Mouse (Mus musculus): ENCODE results near the gene Cln5. TPM values are rescaled to one million over a fixed set of nuclear protein-coding genes. Genes with fewer than 3 reads are reported as not detected.

Cln5 gene
- 10 to 100 TPM; 11.0 to 12.1 TPM for total RNA-seq (2021)
- long read RNA-seq, transcript Cln5-201 (4 exons, 2,445 nt), result major isoform, 13 of 15 reads
- long read RNA-seq, partial matches to known transcripts, result 1 of 15 reads
- long read RNA-seq, other reads (novel, unspliced or antisense), result 1 of 15 reads

DNA sequence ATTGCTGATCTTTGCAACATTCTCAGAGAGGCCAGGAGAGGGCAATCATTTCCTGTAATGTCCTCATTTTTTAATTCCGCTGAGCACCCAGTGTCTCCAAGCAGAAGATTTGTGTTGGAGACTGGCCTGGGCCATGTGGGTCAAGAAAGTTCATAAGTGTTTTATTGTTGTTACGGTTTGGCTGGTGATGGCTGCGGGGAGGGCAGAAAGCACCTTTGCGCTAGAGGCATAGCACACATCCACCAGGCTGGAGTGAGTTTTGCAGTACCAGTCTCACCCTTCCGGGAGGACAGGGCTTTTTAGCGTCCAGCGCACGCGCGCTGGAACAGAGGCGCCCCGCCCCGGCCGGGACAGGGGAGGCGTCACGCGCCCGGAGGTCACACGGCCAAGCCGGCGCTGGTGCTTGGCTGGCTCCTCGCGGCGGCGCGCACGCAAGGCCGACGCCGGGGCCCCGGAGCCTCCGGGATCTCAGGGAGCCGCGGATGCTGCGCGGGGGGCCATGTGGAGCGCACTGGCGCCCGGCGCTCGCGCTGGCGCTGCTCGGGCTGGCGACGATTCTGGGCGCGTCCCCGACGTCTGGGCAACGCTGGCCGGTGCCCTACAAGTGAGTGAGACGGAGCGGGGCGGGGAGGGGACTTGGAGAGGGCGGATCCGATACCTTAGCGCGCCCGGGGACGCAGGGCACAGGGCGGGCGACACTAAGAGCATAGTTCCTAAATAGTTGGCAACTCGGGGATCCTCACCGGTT lies at the start of gene Cln5:
Cln5 (plus strand) TSS at position 353 of the 748 bp plus-strand sequence.
- DNase-seq (ENCODE audit: low spot score in 2 of 2), result peak; percentile 87 to 90

DNA sequence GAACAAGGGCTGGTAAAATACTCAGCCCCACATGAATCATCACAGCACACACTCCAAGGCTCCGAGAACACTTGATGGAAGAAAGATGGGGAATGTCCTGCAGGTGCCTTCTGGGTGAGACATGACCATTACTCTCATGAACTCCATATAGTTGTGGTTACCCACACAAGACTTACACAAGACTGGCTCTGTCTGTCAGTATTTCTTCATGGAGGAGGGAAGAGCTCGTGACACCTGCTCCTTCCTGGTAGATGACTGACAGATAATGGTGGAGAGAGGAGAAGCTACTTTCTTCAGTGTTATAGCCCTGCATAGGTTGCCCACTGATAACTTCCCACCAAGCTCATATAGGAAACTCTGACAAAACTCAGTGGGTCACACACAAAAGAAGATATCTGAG lies 40.8 kb upstream of the Cln5 start:
- no peak for DNase-seq (ENCODE audit: low spot score in 2 of 2)

DNA sequence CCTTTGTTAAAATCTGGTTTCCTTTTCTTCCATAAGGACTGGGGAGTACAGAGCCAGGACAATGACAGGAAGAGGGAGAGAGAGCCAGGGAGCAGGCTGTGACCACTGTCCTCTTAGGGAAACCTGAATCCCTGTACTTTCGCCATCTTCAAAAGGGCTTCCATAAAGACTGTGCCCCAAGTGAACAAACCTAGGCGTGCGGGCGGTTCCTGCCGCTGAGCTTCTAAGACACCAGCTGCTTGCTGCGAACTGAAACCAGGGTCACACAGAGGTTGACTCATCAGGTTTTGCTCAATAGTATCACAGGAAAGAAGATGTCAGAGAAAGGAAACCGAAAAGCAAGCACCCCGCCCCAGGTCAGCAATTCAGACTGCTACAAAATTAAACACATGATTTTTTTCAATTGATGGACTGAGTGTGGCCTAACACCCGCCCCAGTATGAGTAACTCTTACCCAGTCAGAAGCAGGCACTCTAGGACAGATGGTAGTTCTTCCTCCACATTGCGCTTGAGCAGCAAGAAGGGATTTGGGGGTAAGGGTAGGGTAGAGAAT lies 36.7 kb upstream of the Cln5 start:
- DNase-seq (ENCODE audit: low spot score in 2 of 2), result no peak

DNA sequence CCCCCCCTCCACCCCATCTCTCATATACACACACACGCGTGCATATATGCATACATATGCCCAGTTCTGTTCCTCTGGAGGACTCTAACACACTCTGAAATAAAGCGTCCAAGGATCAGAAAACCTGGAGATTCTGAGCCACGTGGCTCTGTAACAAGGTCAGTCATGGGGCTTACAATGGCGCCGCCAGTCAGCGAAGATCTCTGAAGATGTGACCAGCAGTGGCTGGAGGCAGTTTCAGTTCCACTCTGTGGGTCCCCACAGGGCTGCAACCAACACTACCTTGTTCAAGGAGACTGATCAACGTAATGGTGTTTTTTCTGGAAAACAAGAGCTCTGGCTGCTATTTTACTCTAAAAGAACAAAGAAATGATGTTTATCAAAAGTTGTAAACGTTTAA lies 35.9 kb upstream of the Cln5 start:
- no peak for DNase-seq (ENCODE audit: low spot score in 2 of 2)

DNA sequence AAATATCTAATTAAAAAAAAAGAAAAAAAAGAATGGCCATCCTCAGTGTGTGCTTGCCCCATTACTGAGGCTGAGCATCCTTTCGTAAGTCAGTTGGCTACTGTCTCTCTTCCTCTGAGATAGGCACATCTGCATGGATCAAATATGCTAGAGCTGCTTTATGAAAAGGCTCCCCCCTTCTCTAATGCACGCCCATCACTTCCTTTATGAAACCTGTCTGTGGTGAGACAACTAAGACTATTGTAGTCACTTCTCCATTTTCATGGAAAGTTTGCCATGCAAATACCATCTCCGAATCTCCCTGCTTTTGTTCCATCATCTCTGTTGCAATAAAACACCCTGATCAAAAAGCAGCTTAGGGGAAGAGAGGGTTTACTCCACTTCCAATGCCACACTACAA lies 33.0 kb upstream of the Cln5 start:
- no peak for DNase-seq (ENCODE audit: low spot score in 2 of 2)

DNA sequence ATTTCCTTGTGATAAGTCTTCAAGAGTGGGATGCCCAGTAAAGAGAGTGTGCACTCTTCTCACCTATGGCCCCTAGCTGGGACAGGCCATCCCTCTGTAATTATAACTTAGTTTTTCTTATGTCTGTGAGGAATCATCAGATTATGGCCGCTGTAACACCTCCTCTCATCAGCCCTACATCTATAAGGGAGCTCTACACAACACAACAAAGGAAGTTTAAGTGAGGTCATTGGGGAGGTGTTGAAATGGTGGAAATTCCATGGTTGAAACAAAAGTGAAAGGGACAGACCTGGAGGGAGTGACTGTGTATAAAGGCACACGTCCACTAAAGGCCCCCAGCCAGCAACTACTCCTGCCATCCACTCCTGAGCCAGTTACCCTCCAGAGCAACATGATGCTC lies 23.3 kb upstream of the Cln5 start, which contains the start of gene Acod1:
Acod1 (plus strand) TSS at position 301 of the 400 bp plus-strand sequence.
- no peak for DNase-seq (ENCODE audit: low spot score in 2 of 2)

DNA sequence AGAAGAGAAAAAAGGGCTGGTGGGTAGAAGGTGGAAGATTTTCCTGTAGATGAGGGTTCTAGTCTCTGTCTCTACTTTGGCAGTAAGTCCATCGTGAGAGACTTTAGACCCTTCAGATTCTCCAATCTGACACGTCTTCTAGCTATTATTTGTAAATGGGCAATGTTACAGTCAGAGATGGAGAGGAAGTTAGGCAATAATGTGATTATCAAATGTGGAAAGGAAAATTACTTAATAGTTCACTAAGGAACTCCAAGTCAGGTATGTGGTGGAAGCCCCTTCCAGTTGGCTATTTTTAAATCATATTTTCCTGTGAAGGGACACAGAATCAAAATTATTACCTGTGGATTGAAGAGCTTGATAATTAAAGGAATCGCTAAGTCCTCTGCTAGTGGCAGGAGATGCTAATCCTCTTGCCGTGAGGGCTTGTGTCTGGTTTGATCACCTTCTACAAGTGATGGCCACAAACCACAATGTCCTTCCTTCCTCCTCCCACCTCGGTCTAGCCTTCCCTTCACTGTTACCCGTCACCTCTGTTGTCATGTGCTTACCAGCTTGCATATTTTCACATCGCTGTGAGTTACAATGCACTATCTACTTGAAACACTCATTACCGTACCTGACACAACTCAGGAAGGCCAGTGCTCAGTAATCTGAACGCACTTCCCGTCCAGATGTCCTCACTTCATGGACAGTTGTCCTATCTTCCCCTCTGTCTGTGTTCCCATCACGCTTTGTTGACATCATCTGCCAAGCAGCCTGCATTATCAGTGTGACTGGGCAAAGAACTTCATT lies 21.5 kb upstream of the Cln5 start:
- no peak for DNase-seq (ENCODE audit: low spot score in 2 of 2)

DNA sequence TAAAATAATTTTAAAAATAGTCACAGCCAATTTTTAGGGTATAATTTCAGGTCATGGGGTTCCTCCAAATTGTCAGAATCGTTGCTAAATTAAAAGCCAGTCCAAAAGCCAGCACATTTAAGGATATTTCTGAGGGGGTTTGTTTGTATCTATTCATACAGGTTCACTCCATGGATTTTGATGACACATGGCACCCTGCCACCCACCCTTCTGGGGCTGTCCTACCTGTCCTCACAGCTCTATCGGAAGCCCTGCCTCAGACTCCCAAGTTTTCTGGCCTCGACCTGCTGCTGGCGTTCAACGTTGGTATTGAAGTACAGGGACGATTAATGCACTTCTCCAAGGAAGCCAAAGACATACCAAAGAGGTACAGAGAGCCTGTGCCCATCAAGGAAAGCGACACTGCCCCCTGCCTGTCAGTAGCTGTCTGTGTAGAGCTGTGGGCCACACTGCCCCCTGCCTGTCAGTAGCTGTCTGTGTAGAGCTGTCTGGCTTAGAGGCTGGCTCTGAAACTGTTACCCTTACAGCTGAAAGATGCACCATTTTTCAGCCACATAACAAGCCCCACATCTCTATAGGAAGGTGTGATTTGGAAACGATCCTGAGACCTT lies 18.8 kb upstream of the Cln5 start:
- DNase-seq (ENCODE audit: low spot score in 2 of 2), result peak; percentile 60 to 90

DNA sequence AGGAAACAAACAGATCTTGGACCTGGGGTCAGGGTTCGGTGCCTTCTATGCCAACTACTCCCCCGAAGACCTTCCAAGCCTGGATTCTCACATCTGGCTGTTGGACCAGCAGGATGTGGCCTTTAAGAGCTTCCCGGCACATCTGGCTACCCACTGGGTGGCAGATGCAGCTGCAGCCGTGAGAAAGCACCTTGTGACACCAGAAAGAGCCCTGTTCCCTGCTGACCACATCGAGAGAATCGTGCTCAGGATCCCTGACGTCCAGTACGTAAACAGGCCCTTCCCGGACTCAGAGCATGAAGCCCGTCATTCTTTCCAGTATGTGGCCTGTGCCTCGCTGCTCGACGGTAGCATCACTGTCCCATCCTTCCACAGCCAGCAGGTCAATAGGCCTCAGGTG lies 15.3 kb upstream of the Cln5 start:
- no peak for DNase-seq (ENCODE audit: low spot score in 2 of 2)

DNA sequence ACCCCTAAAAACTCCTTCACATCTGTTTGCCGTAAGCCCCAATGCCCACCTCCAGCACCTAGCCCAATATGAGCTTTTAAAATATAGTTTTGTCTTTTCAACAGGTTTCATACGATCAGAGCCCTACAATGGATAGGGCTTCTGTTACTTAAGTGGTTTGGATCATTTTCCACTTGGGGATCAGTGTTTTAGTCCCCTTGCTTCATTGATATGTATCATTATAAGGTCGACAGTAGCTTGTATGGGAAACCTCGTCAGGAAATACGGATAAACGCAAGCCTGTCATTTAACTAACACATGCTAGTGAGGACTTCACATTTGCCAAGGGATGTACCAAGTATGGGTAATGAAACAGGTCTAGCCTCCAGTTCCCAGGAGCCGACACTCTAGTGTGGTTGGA lies 13.4 kb upstream of the Cln5 start:
- DNase-seq (ENCODE audit: low spot score in 2 of 2), result no peak

DNA sequence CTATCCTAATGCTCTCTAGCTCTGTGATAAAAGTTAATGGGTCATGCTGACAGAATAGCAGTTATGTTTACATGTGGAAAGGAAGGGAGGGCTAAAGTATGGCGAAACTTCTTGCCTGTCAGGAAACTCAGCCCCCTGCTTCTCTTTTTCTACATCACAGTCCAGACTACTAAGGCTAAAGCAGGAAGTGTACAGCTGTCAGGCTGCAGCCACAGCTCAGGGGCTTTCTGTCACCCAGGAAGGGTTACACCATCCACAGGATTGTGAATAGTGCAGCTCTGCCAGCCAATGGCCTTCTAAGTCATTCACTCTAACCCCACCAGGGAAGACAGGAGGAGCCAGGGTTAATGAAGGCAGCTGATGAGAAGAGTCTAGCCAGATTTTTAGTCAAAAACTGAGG lies 11.0 kb upstream of the Cln5 start:
- no peak for DNase-seq (ENCODE audit: low spot score in 2 of 2)

DNA sequence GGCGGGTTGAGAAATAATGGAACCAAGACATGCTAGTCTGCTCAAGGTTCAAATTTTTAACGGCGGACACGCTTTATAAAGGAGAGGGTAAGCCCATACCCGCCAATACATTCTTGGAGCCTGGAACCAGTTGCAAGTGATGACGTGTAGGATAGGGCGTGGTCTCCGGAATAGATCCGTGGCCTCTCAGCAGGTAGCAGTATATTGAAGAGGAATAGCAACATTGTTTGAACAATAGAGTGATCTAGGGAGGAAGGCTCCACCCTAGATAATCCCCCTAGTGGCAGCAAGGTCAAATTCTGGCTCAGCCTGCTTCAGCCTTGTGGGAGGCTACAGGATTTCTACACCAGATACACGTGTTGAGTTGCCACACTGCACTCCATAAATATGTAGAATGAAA lies 10.5 kb upstream of the Cln5 start:
- DNase-seq (ENCODE audit: low spot score in 2 of 2), result no peak

DNA sequence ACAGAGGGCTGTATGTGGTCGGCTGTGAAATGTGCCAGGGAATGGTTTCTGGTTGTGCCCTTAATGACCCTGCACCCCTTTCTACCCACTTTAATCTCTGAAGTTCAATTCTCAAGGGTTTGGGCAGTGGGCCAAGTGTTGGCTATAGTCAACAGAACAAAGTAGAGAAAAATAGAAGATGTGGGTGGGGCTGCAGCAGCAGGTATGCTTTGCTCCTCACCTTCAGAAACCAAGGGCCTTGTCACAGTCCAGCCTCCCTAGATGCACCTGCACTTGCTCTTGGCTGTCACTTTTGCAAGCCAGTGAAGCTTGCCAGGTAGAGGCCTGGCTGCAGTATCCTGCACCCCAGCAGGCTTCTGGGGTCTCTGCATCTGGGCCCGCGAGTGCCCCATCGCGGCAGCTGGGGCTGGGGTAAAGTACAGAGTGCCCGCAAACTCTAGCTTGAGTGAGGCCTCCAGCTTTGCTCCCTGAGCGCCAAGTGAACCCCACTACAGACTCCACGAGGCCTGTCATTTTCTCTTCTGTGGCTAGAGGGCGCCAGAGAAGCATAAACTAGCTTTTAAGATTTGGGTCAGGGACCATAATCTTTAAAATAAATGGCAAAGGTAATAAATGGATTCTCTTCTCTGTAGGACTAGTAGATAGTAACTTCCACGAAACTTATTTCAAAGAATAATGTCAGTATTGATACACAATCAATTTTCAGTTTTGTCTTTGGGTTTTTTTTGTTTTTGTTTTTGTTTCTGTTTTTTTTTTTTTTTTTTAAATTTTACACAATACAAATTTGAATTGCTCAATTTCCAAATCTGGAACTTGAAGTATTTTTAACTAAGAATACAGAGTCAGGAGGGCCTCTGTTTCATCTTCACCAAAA lies 4.5 kb upstream of the Cln5 start:
- peak in 1 of 2 experiments; percentile 90 for DNase-seq (ENCODE audit: low spot score in 2 of 2)

DNA sequence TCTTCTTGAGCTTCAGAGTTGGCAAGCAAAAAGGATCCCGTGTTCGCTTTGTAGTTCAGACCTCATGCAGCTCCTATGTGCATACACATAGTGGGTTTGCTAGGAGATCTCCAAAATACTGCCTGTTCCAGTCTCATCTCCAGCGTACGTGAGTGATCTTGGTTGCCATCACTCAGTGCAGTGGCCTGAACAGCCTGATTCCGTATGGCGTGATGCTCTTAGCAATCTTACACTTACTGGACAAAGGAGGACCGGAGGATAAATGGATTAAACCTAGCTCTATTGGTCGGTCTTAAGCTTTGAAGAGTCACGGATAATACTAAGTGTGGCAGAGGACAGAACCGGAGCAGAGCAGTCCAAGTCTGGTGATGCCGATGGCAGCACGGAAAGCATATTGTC lies 552 bp upstream of the Cln5 start:
- DNase-seq (ENCODE audit: low spot score in 2 of 2), result peak in 1 of 2 experiments; percentile 30

DNA sequence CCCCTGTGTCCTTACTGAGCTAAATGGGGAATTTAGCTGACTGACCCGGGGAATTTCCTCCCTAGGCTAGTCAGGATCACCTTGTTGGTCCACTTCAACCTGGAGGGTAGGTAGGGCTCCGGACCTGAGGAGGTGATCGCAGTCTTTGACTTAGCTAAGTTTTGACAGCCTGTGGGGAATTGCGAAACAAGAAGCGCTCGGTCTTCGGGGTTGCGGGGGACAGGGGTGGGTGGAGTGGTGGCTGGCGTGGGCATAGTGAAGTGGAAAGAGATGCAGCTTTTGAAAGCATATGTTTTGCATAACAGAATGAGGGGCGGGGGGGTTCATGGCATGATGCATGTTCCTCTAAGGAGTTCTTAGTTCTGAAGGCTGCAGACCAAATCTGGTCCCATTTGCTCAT lies 774 bp downstream of the Cln5 start:
- peak in 1 of 2 experiments; percentile 35 for DNase-seq (ENCODE audit: low spot score in 2 of 2)

DNA sequence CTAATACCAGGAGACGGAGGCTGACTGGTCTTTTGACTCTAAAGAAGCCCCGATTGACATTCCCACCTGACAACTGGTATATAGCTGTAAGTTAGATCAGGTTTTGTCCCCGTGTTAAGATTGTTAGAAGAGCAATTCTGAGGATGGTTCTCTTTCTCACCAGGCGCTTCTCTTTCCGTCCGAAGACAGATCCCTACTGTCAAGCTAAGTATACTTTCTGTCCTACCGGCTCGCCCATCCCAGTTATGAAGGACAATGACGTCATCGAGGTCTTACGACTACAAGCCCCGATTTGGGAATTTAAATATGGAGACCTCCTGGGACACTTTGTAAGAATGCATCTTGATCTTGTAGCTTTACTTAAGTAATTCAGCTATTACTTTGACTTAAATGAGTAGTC lies 1.5 kb downstream of the Cln5 start:
- no peak for DNase-seq (ENCODE audit: low spot score in 2 of 2)

DNA sequence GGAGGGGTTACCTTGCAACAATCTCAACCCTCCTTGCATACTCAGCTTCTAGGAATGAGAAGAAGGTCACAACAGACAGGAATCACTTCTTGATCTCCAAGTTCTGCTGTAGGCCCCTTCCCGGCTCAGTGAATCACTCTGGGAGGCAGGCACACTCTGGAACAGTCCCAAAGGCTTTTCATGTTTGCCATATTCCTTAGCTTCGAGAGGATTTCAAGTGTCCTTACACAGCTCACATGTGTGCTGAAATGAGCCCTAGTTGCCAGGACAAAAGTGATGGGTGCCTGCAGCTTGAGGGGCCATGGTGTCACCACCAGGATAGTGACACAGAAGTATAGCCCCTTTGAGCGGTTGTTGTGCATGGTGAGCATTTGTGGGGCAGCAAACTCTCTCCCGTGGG lies 2.7 kb downstream of the Cln5 start:
- DNase-seq (ENCODE audit: low spot score in 2 of 2), result no peak

DNA sequence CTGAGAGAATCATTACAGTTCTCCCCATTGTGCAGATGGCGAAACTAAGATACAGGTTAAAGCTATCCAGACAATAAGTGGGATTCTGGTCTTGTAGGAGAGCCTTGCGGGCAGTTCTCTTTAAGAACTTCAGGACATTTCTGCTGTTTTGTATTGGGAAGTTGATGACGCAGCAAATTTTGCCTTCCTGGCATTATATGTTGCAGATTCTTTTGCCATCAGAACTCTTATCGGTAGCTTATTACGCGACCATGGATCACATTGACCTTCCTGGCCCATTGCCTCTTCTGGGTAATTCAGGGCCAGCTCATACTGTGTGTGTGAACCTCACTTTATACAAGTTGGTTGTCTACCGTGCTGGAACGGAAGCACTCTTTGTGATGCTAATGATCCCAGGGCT lies 3.8 kb downstream of the Cln5 start:
- DNase-seq (ENCODE audit: low spot score in 2 of 2), result no peak

DNA sequence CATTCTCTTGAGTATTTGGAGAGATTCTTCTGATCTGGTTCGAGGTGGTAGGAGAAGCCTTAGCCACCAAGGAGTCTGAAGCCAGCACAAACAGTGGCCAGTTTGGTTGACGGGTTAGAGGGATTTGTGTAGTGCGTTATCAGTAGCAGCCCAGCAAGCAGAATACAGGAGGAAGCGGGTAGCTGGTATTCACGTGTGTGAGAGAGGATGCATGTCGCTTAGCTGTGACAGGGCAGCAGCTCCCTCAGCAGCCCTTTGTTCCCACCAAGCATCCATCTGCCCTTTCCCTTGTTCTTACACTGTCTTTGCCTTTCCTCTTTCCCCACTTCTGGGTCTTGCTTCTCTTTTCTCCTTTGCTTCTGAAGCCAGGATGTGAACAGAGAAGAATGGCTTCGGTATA lies 5.2 kb downstream of the Cln5 start:
- DNase-seq (ENCODE audit: low spot score in 2 of 2), result no peak

DNA sequence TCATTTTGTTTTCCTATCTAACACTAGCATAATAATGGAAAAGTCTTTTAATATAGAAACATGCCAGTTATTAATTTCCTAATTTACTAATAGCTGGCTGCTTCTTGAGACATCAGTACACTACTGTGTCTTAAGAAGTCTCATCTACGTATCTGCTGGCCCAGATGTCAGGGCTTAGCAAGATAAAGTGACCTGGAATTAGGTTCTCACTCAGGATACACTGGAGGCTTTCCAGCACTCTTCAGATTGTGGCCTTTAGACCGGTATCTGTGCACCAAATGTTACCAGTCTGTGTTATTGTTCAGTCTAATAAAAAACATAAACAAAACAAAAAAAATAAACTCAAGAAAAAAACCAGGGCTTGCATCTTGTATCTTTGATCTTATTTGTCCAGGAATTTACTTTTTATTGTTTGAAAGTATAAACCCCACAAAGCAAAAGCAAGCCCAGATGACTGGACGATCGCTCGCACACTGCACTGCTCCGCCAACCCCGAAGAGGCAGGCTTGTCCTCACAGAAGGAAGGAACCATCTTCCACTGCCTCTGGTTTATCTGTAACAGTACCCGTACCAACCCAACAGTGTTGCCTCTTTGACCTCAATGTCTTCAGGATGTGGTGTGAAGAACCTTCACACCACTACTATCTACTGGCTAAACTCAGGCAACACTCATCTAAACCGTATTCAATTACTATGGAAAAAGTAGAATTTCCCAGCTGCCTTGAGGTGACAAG lies 7.4 kb downstream of the Cln5 start:
- DNase-seq (ENCODE audit: low spot score in 2 of 2), result no peak
